ENCODE assay signal across 8 mouse cellular contexts in genomic region chr9:63757462-63757772, GRCm38 (mm10). TPM values are rescaled to one million over a fixed set of nuclear protein-coding genes. Genes with fewer than 3 reads are reported as not detected.
A peak's percentile ranks its signal among the peaks of the same experiment; 100 is the strongest.
DNase-seq lines count a peak whose midpoint lies in the region; ATAC-seq and TF ChIP-seq lines count a peak whose summit lies in the region.

No protein-coding gene starts in this region.

- DNase-seq in frontal cortex, postnatal 10 days (ENCODE audit: low spot score in 2 of 2): no peak
- no peak for DNase-seq in thymus, adult 2 months
- DNase-seq in thymus, postnatal 14 days: no peak
- peak; percentile 68 for DNase-seq in liver, embryonic 11.5 days (ENCODE audit: low spot score)
- no peak for DNase-seq in stomach, postnatal 0 days (ENCODE audit: low spot score)
- no peak for DNase-seq in gastrocnemius, postnatal 14 days
- no peak for DNase-seq in layer of hippocampus, postnatal 10 days (ENCODE audit: low spot score in 2 of 2)

- H3K4me3 ChIP-seq in thymus, adult 2 months (ENCODE audit: control insufficient read depth, insufficient read depth, low read length): peak overlapping the region; percentile 84
- peak overlapping the region; percentile 87 for H3K4me3 ChIP-seq in liver, embryonic 11.5 days (ENCODE audit: low read depth, low read length)
- peak overlapping the region; percentile 83 for H3K4me3 ChIP-seq in stomach, postnatal 0 days (ENCODE audit: low read depth, low read length)

- no peak for TF ChIP-seq CTCF in thymus, adult 2 months (IDR thresholded peaks at IDR 0.05; ENCODE audit: borderline replicate concordance, control insufficient read depth, extremely low read depth, insufficient read depth, low read length, poor library complexity)
- TF ChIP-seq CTCF in stomach, postnatal 0 days (IDR thresholded peaks at IDR 0.05; ENCODE audit: low read depth): no peak

- peak overlapping the region; percentile 92 for H3K4me2 ChIP-seq in liver, embryonic 11.5 days
- peak overlapping the region; percentile 90 for H3K4me2 ChIP-seq in stomach, postnatal 0 days (replicated peaks; ENCODE audit: low read depth)

- no peak for TF ChIP-seq POLR2A in thymus, adult 2 months (IDR thresholded peaks at IDR 0.05; ENCODE audit: control insufficient read depth, extremely low read depth, insufficient read depth, low read length, poor library complexity)

- H3K27ac ChIP-seq in thymus, adult 2 months (ENCODE audit: control insufficient read depth, insufficient read depth, low read length): peak overlapping the region; percentile 47; the same call in 1 of the 2 replicates
- peak overlapping the region; percentile 93 for H3K27ac ChIP-seq in liver, embryonic 11.5 days (ENCODE audit: low read depth, low read length)
- peak overlapping the region; percentile 98 for H3K27ac ChIP-seq in stomach, postnatal 0 days (replicated peaks)

- H3K4me1 ChIP-seq in thymus, adult 2 months (replicated peaks; ENCODE audit: control insufficient read depth, insufficient read depth, low read length): peaks cover 59% of the 10 kb centered on the region
- peaks cover 55% of the 10 kb centered on the region for H3K4me1 ChIP-seq in liver, embryonic 11.5 days (replicated peaks; ENCODE audit: control insufficient read depth, insufficient read depth, low read length)
- H3K4me1 ChIP-seq in stomach, postnatal 0 days (replicated peaks; ENCODE audit: control insufficient read depth, insufficient read depth): peaks cover 15% of the 10 kb centered on the region

- H3K9me3 ChIP-seq in liver, embryonic 11.5 days (ENCODE audit: control insufficient read depth, low read length): no peaks in the 10 kb centered on the region
- H3K9me3 ChIP-seq in stomach, postnatal 0 days (ENCODE audit: control insufficient read depth, low read length): no peaks in the 10 kb centered on the region

- H3K36me3 ChIP-seq in thymus, adult 2 months (ENCODE audit: control insufficient read depth, insufficient read depth, low read length): no peaks in the 10 kb centered on the region
- no peaks in the 10 kb centered on the region for H3K36me3 ChIP-seq in liver, embryonic 11.5 days (ENCODE audit: control insufficient read depth, insufficient read depth, low read length)
- no peaks in the 10 kb centered on the region for H3K36me3 ChIP-seq in stomach, postnatal 0 days (ENCODE audit: control insufficient read depth, insufficient read depth, low read length)

- no peaks in the 10 kb centered on the region for H3K27me3 ChIP-seq in thymus, adult 2 months (ENCODE audit: control insufficient read depth, insufficient read depth, low read length)
- H3K27me3 ChIP-seq in liver, embryonic 11.5 days (replicated peaks; ENCODE audit: control insufficient read depth, insufficient read depth, low read length): no peaks in the 10 kb centered on the region
- no peaks in the 10 kb centered on the region for H3K27me3 ChIP-seq in stomach, postnatal 0 days (ENCODE audit: control insufficient read depth, insufficient read depth, low read length)

- ATAC-seq in frontal cortex, adult (ENCODE audit: low TSS enrichment): 0 out of 2 replicates have a peak, but pooled peaks have one; percentile 0
- no peak; the same call in none of the 2 replicates for ATAC-seq in liver, embryonic 11.5 days (replicated peaks; ENCODE audit: low FRiP score)
- ATAC-seq in stomach, postnatal 0 days (ENCODE audit: low FRiP score, low TSS enrichment): no peak

- WGBS in thymus, adult 2 months: under 1% methylated on average over 26 of the region's 26 CpGs
- WGBS in liver, embryonic 11.5 days: under 1% methylated on average over 26 of the region's 26 CpGs
- WGBS in stomach, postnatal 0 days: 0% methylated on average over 20 of the region's 26 CpGs

- intact Hi-C loops in gastrocnemius, postnatal 14 days (cut with DNase I; ENCODE audit: low total_unique reads): loop anchor here (10.0 kb wide), 1 partner anchor 93 kb away; no protein-coding TSS in a partner anchor

- H3K9ac ChIP-seq in liver, embryonic 11.5 days (ENCODE audit: low read depth, low read length): peak overlapping the region; percentile 83
- peak overlapping the region; percentile 93 for H3K9ac ChIP-seq in stomach, postnatal 0 days (ENCODE audit: low read length)

- no peak for TF ChIP-seq EP300 in stomach, postnatal 0 days (optimal IDR thresholded peaks at IDR 0.05)

RNA-seq across cellular contexts. Expression of gene Smad3, which starts 0.4 kb away (rescaled TPM):
- polyA plus RNA-seq in thymus, adult 2 months (2012; rRNA removed): 63.4 and 70.9 TPM in 2 replicates
- 7.2 and 7.3 TPM in 2 replicates for polyA plus RNA-seq in liver, embryonic 11.5 days (2014; fragmentation: Nextera tagmentation; extraction: Ambion mirVana)
- 5.3 and 6.4 TPM in 2 replicates for polyA plus RNA-seq in stomach, postnatal 0 days (2015; fragmentation: Nextera tagmentation; extraction: Ambion mirVana)
- total RNA-seq in gastrocnemius, postnatal 14 days (2021): 10 to 100 TPM; 39.3 to 40.2 TPM
- total RNA-seq in layer of hippocampus, postnatal 10 days (2021): 10 to 100 TPM; 12.2 to 14.2 TPM

Comparison
In these comparisons a context has a peak if more than half of its experiments do, and no peak if none do; other contexts are left out.
1. H3K27ac ChIP-seq: peak in every context shown above with its lines; median percentile 98 in stomach, postnatal 0 days; 93 in liver, embryonic 11.5 days; 47 in thymus, adult 2 months.